Mouse (Mus musculus) liver, embryonic 15.5 days (tissue): ENCODE measurements around the gene Hist1h4c. TPM values are rescaled to one million over a fixed set of nuclear protein-coding genes. Genes with fewer than 3 reads are reported as not detected.
A peak's percentile ranks its signal among the peaks of the same experiment; 100 is the strongest.

Experiments
- ATAC-seq: fragments of 200-750 bp; cut with Nextera tagmentation; 2 replicates; pipeline ENCODE4 v1.8.0; 2017; ENCODE audit warnings: moderate number of reproducible peaks, mild to moderate bottlenecking, moderate library complexity; ENCODE audit not compliant: insufficient read depth
- H3K27ac ChIP-seq: fragments of 300-500 bp; sonication (generic); replicated peaks from 2 replicates; pipeline ENCODE4 v1.5.1; 2015; ENCODE audit warnings: mild to moderate bottlenecking, inconsistent platforms
- H3K27me3 ChIP-seq: fragments of 300-500 bp; sonication (generic); 2 replicates; pipeline ENCODE4 v1.6.1; 2015; ENCODE audit warnings: mild to moderate bottlenecking, inconsistent platforms
- H3K36me3 ChIP-seq: fragments of 300-500 bp; sonication (generic); replicated peaks from 2 replicates; pipeline ENCODE4 v1.6.1; 2015; ENCODE audit warnings: moderate library complexity, mild to moderate bottlenecking, inconsistent platforms
- H3K4me1 ChIP-seq: fragments of 300-500 bp; sonication (generic); replicated peaks from 2 replicates; pipeline ENCODE4 v1.6.1; 2015; ENCODE audit warnings: inconsistent platforms
- H3K4me2 ChIP-seq: fragments of 300-500 bp; sonication (generic); 2 replicates; pipeline ENCODE4 v1.6.1; 2015; ENCODE audit warnings: moderate library complexity, mild to moderate bottlenecking, inconsistent platforms
- H3K4me3 ChIP-seq: fragments of 300-500 bp; sonication (generic); replicated peaks from 2 replicates; pipeline ENCODE4 v1.5.1; 2015; ENCODE audit warnings: mild to moderate bottlenecking, inconsistent platforms
- H3K9ac ChIP-seq: fragments of 300-500 bp; sonication (generic); 2 replicates; pipeline ENCODE4 v1.6.1; 2015; ENCODE audit warnings: moderate library complexity, mild to moderate bottlenecking, inconsistent platforms
- H3K9me3 ChIP-seq: fragments of 300-500 bp; sonication (generic); replicated peaks from 2 replicates; pipeline ENCODE4 v1.6.1; 2016; ENCODE audit warnings: inconsistent platforms
- WGBS: fragments of 180-500 bp; shearing (Covaris S2); methylation state at CpG from one replicate; pipeline ENCODE4 v1.1.7; 2015; ENCODE audit warnings: mixed read lengths; ENCODE audit not compliant: insufficient replicate concordance; 5-methylcytosine and 5-hydroxymethylcytosine counted together
- microRNA-seq: library from miRNA; unstranded; fragments of <30 nt; microRNA quantifications from one replicate; pipeline ENCODE4, GENCODE M21; 2016
- polyA plus RNA-seq: library from polyadenylated mRNA; unstranded; fragments of >200 nt; fragmentation: Nextera tagmentation; extraction: Ambion mirVana; gene quantifications from 2 replicates; pipeline ENCODE4 v1.2.1, GENCODE M21; 2015

Gene Hist1h4c
- polyA plus RNA-seq, 1 experiment from 2014 or later = 8.8 TPM

DNA sequence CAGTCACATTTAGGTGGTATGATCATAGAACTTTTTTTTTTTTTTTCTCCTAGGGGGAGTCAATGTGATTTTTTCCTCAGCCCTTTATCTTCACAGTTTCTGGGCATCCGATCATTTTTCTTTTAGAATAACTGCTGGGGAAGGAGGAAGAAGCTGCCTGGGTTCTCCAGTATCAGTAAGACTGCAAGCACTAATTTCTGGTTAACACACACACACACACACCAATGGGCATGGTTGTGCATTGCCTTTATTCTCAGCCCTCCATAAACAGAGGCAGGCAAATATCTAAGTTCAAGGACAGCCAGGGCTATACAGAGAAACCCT is 15.7 kb downstream of the Hist1h4c start:
- H3K27me3 ChIP-seq = no peaks in the 10 kb centered on the region
- H3K4me2 ChIP-seq = peak overlapping the region; percentile 74
- peak overlapping the region; percentile 71 for H3K9ac ChIP-seq
- ATAC-seq = no peak
- no peaks in the 10 kb centered on the region for H3K9me3 ChIP-seq
- H3K36me3 ChIP-seq = no peaks in the 10 kb centered on the region
- WGBS = 0% methylated on average over 1 of the region's 1 CpGs
- H3K4me1 ChIP-seq = peaks cover 39% of the 10 kb centered on the region
- H3K27ac ChIP-seq = peak overlapping the region; percentile 100
- H3K4me3 ChIP-seq = peak overlapping the region; percentile 53

DNA sequence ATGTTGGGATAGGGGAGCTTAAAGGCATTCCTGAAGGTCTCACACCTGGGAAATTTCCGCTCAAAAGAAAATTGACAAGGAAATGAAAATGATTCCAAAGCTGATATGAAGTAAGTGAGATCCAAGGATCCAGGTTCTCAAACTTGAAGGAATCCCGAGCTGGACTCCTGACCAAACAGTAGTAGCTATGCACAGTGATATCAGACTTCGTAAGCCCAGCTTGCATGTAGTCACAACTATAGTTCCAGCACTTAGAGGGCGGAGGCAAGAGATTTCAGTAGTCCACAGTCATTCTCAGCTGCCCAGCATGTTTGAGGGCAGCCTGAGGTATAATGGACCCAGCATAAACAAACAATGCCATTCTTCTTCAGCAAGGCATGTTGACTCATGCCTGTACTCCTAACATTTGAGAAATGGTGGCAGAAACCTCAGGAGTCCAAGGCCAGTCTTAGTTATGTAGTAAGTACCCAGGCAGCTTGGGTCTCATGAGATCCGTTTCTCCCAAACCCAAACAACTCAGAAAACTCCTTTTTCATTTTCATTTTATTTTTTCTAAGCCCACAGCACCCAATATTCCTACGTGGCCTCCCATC is 16.2 kb downstream of the Hist1h4c start:
- H3K27ac ChIP-seq = peak overlapping the region; percentile 100
- peak overlapping the region; percentile 53 for H3K4me3 ChIP-seq
- no peaks in the 10 kb centered on the region for H3K36me3 ChIP-seq
- H3K4me2 ChIP-seq = peak overlapping the region; percentile 74
- WGBS = 58% methylated on average over 6 of the region's 6 CpGs
- no peaks in the 10 kb centered on the region for H3K27me3 ChIP-seq
- H3K9ac ChIP-seq = peak overlapping the region; percentile 71
- H3K4me1 ChIP-seq = peaks cover 37% of the 10 kb centered on the region
- H3K9me3 ChIP-seq = no peaks in the 10 kb centered on the region
- ATAC-seq = no peak

DNA sequence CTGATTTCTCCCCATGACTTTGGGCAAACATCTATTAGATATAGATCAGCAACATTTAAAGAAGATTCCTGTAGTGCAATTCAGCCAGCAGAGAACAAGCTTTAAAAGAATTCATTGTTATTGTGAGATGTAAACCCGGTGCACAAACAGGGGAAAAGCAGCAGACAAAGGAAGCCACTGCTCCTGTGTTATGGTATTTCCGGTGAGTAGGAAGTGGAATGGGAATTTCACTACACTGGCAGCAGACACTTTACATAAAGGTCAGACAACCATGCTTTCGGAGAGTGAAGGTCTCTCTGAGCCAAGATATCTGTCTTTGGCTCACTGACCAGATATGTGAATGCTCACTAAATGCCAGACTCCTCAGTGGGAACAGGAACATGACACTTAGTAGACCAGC is 35.7 kb downstream of the Hist1h4c start:
- Histone ChIP-seq H3K9ac (no peak overlapping the region), H3K4me2 (no peak overlapping the region), H3K27me3 (0 out of 2 replicates have a peak, but pooled peaks cover 6% of the 10 kb centered on the region), H3K4me3 (no peak overlapping the region), H3K9me3 (no peaks in the 10 kb centered on the region), H3K27ac (no peak overlapping the region), H3K36me3 (no peaks in the 10 kb centered on the region), H3K4me1 (no peaks in the 10 kb centered on the region)
- 46% methylated on average over 3 of the region's 3 CpGs for WGBS
- no peak for ATAC-seq

DNA sequence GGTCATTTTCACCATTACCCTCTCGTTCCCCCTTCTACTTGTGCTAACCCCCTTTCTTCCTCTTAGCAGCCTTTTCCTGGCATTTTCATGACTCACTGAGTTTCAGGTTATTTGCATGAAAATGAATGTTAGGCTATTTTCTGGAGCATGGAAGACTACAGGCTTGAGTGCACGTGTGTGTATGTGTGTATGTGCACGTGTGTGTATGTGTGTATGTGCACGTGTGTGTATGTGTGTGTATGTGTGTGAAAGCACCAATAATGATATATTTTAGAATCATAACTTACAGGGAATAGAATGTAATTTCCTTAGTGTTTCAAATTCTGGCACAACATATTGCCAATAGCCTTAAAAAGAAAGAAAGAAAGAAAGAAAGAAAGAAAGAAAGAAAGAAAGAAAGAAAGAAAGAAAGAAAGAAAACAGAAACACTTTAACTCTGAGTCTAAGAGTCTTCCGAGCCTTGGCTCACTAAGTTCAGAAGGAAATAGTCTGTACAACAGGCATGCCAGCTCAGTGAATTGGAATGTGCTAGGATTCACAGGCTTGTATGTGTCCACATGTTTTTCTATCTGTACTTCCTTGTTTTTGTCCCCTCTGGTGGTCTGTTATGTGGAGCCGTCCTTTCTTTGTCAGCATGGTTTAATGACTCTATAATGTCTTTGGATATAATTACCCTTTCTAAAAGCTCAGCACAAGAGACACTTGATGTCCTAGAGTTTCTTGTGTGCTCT is 38.5 kb downstream of the Hist1h4c start:
- Histone ChIP-seq H3K27me3 (0 out of 2 replicates have a peak, but pooled peaks cover 6% of the 10 kb centered on the region), H3K9me3 (no peaks in the 10 kb centered on the region), H3K4me3 (no peak overlapping the region), H3K36me3 (no peaks in the 10 kb centered on the region), H3K4me2 (no peak overlapping the region), H3K9ac (no peak overlapping the region), H3K4me1 (no peaks in the 10 kb centered on the region), H3K27ac (no peak overlapping the region)
- 48% methylated on average over 6 of the region's 6 CpGs for WGBS
- no peak for ATAC-seq

Small RNAs within 50 kb of the gene (microRNA-seq; reads per million reads assigned to microRNA genes)
- gene Gm44314 (not detected), gene Gm44350 (not detected)

Other genes with a start within 250 kb of the Hist1h4c start
- gene Btn1a1, start 232.6 kb downstream of the Hist1h4c start, polyA plus RNA-seq = 1.6 and 2.1 TPM in 2 replicates
- not detected in 2 replicates for gene Btn2a2, start 209.6 kb downstream of the Hist1h4c start, polyA plus RNA-seq
- gene Hist1h4h, start 167.4 kb downstream of the Hist1h4c start, polyA plus RNA-seq = 4.6 and 7.0 TPM in 2 replicates
- 8.3 and 9.7 TPM in 2 replicates for gene Hist1h2af, start 164.5 kb downstream of the Hist1h4c start, polyA plus RNA-seq
- 9.4 and 11.7 TPM in 2 replicates for gene Hist1h3g, start 163.0 kb downstream of the Hist1h4c start, polyA plus RNA-seq
- 1.5 and 1.6 TPM in 2 replicates for gene Hist1h2bh, start 155.1 kb downstream of the Hist1h4c start, polyA plus RNA-seq
- gene Hist1h3f, start 154.4 kb downstream of the Hist1h4c start, polyA plus RNA-seq = 0.99 and 1.4 TPM in 2 replicates
- 1.4 and 2.5 TPM in 2 replicates for gene Hist1h4f, start 146.8 kb downstream of the Hist1h4c start, polyA plus RNA-seq
- 1.1 TPM in 2 replicates for gene Hist1h1d, start 145.2 kb downstream of the Hist1h4c start, polyA plus RNA-seq
- 2.7 and 4.4 TPM in 2 replicates for gene Hist1h3e, start 136.1 kb downstream of the Hist1h4c start, polyA plus RNA-seq
- 75.0 and 100 TPM in 2 replicates for gene Hist1h2ae, start 127.2 kb downstream of the Hist1h4c start, polyA plus RNA-seq
- gene Hist1h2bg, start 127.1 kb downstream of the Hist1h4c start, polyA plus RNA-seq = 10.0 and 11.6 TPM in 2 replicates
- gene Hist1h2bf, start 124.3 kb downstream of the Hist1h4c start, polyA plus RNA-seq = 4.0 and 6.7 TPM in 2 replicates
- 3.6 and 4.1 TPM in 2 replicates for gene Hist1h2ad, start 124.1 kb downstream of the Hist1h4c start, polyA plus RNA-seq
- gene Hist1h3d, start 122.7 kb downstream of the Hist1h4c start, polyA plus RNA-seq = 6.0 and 7.4 TPM in 2 replicates
- 125 and 146 TPM in 2 replicates for gene Hist1h4d, start 116.9 kb downstream of the Hist1h4c start, polyA plus RNA-seq
- gene Hist1h2be, start 77.3 kb downstream of the Hist1h4c start, polyA plus RNA-seq = 1.8 and 1.9 TPM in 2 replicates
- 24.7 and 26.6 TPM in 2 replicates for gene Hist1h1e, start 75.9 kb downstream of the Hist1h4c start, polyA plus RNA-seq
- 1.2 and 1.4 TPM in 2 replicates for gene Hist1h2ac, start 14.5 kb downstream of the Hist1h4c start, polyA plus RNA-seq
- 136 and 151 TPM in 2 replicates for gene Hist1h2bc, start 14.3 kb downstream of the Hist1h4c start, polyA plus RNA-seq
- gene Hist1h1t, start 2.6 kb downstream of the Hist1h4c start, polyA plus RNA-seq = 0.17 TPM in 1 of 2 replicates, not detected in the other
- 13.6 and 16.4 TPM in 2 replicates for gene Hfe, start 12.4 kb upstream of the Hist1h4c start, polyA plus RNA-seq
- gene Hist1h1c, start 40.4 kb upstream of the Hist1h4c start, polyA plus RNA-seq = 81.0 and 85.5 TPM in 2 replicates
- gene Hist1h3c, start 47.1 kb upstream of the Hist1h4c start, polyA plus RNA-seq = 6.4 and 7.3 TPM in 2 replicates
- gene Hist1h2bb, start 48.3 kb upstream of the Hist1h4c start, polyA plus RNA-seq = 5.6 and 5.7 TPM in 2 replicates
- gene Hist1h2ab, start 52.7 kb upstream of the Hist1h4c start, polyA plus RNA-seq = 60.0 and 64.5 TPM in 2 replicates
- gene Hist1h3b, start 53.8 kb upstream of the Hist1h4c start, polyA plus RNA-seq = 13.6 and 15.4 TPM in 2 replicates
- gene Hist1h4b, start 58.6 kb upstream of the Hist1h4c start, polyA plus RNA-seq = 2.7 and 4.1 TPM in 2 replicates
- gene Hist1h4a, start 62.8 kb upstream of the Hist1h4c start, polyA plus RNA-seq = 0.40 TPM in 1 of 2 replicates, not detected in the other
- 6.4 and 7.6 TPM in 2 replicates for gene Hist1h3a, start 63.9 kb upstream of the Hist1h4c start, polyA plus RNA-seq
- 3.5 and 4.3 TPM in 2 replicates for gene Hist1h1a, start 65.2 kb upstream of the Hist1h4c start, polyA plus RNA-seq
- not detected in 2 replicates for gene Trim38, start 71.5 kb upstream of the Hist1h4c start, polyA plus RNA-seq
- 1.5 and 1.8 TPM in 2 replicates for gene Slc17a2, start 108.5 kb upstream of the Hist1h4c start, polyA plus RNA-seq
- 6.5 and 7.5 TPM in 2 replicates for gene Slc17a3, start 141.0 kb upstream of the Hist1h4c start, polyA plus RNA-seq
- 0.32 and 0.59 TPM in 2 replicates for gene Slc17a1, start 169.3 kb upstream of the Hist1h4c start, polyA plus RNA-seq
- 0.09 and 0.24 TPM in 2 replicates for gene Slc17a4, start 216.6 kb upstream of the Hist1h4c start, polyA plus RNA-seq
- not detected in 2 replicates for gene Hist1h2ba, start 235.7 kb upstream of the Hist1h4c start, polyA plus RNA-seq
- not detected in 2 replicates for gene Hist1h2aa, start 236.0 kb upstream of the Hist1h4c start, polyA plus RNA-seq